Mouse (Mus musculus): ENCODE measurements around the gene Tmem128.

DNA sequence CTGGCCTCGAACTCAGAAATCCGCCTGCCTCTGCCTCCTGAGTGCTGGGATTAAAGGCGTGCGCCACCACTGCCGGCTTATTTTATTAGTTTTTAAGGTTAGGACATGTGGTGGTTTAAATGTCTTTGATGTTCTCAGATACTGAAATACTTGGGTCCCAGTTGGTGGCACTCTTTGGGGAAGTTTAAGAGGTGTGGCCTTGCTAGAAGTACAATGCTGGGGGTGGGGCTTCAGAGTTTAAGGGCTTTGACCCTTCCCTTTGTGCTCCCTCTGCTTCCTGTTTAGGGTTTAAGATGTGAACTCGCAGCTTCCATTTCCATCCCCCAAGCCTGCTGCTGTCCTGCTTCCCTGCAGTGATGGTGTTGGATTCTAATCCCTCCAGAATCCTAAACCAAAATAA is 18.0 kb upstream of the Tmem128 start:
- TF ChIP-seq CTCF (IDR thresholded peaks at IDR 0.05; ENCODE audit: borderline replicate concordance, extremely low read depth, insufficient read depth, insufficient read length) = no peak
- no peak for TF ChIP-seq POLR2A (IDR thresholded peaks at IDR 0.05; ENCODE audit: borderline replicate concordance, extremely low read depth, insufficient read depth, insufficient read length, poor library complexity, severe bottlenecking)

Measured in brain, embryonic 14.5 days (tissue).